Mouse (Mus musculus) midbrain, embryonic 16.5 days (tissue): ENCODE measurements around the gene Selenos. TPM values are rescaled to one million over a fixed set of nuclear protein-coding genes. Genes with fewer than 3 reads are reported as not detected.
A peak's percentile ranks its signal among the peaks of the same experiment; 100 is the strongest.

Experiments used
- ATAC-seq: fragments of 200-750 bp; cut with Nextera tagmentation; 2 replicates; pipeline ENCODE4 v1.8.0; 2017; ENCODE audit warnings: moderate TSS enrichment
- H3K27ac ChIP-seq: fragments of 300-500 bp; sonication (generic); 2 replicates; pipeline ENCODE4 v1.5.1; 2014; ENCODE audit warnings: mild to moderate bottlenecking, low read length, mixed read lengths
- H3K27me3 ChIP-seq: fragments of 300-500 bp; sonication (generic); 2 replicates; pipeline ENCODE4 v1.6.1; 2014; ENCODE audit warnings: low read depth, low read length, mixed read lengths; ENCODE audit not compliant: control insufficient read depth, insufficient read depth
- H3K36me3 ChIP-seq: fragments of 300-500 bp; sonication (generic); 2 replicates; pipeline ENCODE4 v1.6.1; 2014; ENCODE audit warnings: mild to moderate bottlenecking, low read length, moderate library complexity, mixed read lengths; ENCODE audit not compliant: control insufficient read depth, insufficient read depth
- H3K4me1 ChIP-seq: fragments of 300-500 bp; sonication (generic); 2 replicates; pipeline ENCODE4 v1.6.1; 2014; ENCODE audit warnings: mild to moderate bottlenecking, low read length, mixed read lengths; ENCODE audit not compliant: control insufficient read depth, insufficient read depth
- H3K4me2 ChIP-seq: fragments of 300-500 bp; sonication (generic); 2 replicates; pipeline ENCODE4 v1.6.1; 2014; ENCODE audit warnings: mild to moderate bottlenecking, low read length, mixed read lengths
- H3K4me3 ChIP-seq: fragments of 300-500 bp; sonication (generic); 2 replicates; pipeline ENCODE4 v1.5.1; 2014; ENCODE audit warnings: low read depth, mild to moderate bottlenecking, low read length, moderate library complexity, mixed read lengths
- H3K9ac ChIP-seq: fragments of 300-500 bp; sonication (generic); 2 replicates; pipeline ENCODE4 v1.6.1; 2014; ENCODE audit warnings: low read depth, low read length, mixed read lengths
- H3K9me3 ChIP-seq: fragments of 300-500 bp; sonication (generic); replicated peaks from 2 replicates; pipeline ENCODE4 v1.6.1; 2014; ENCODE audit warnings: mild to moderate bottlenecking, low read length, mixed read lengths; ENCODE audit not compliant: control insufficient read depth, poor library complexity, severe bottlenecking
- WGBS: fragments of 180-500 bp; shearing (Covaris S2); extraction: QIAGEN DNeasy Blood & Tissue Kit; methylation state at CpG from one replicate; pipeline ENCODE4 v1.1.7; 2014; 5-methylcytosine and 5-hydroxymethylcytosine counted together
- polyA plus RNA-seq: library from polyadenylated mRNA; unstranded; fragments of >200 nt; fragmentation: Nextera tagmentation; extraction: Ambion mirVana; gene quantifications from 2 replicates; pipeline ENCODE4 v1.2.1, GENCODE M21; 2015

Selenos gene
- polyA plus RNA-seq, 1 experiment from 2014 or later: 89.6 TPM

- Histone ChIP-seq H3K36me3 (no peaks in the 10 kb centered on the region), H3K4me3 (peak overlapping the region; percentile 95), H3K9me3 (no peaks in the 10 kb centered on the region), H3K4me1 (peaks cover 27% of the 10 kb centered on the region), H3K9ac (peak overlapping the region; percentile 95), H3K4me2 (peak overlapping the region; percentile 98), H3K27me3 (peaks cover 5% of the 10 kb centered on the region; the same call in 1 of the 2 replicates), H3K27ac (peak overlapping the region; percentile 95)
- under 1% methylated on average over 59 of the region's 77 CpGs for WGBS
- peak; percentile 61 for ATAC-seq
Measured at GRCm38 (mm10) chr7:66109855-66110635, 30.6 kb downstream of the Selenos start.

- H3K4me1 ChIP-seq: peaks cover 27% of the 10 kb centered on the region
- peaks cover 5% of the 10 kb centered on the region; the same call in 1 of the 2 replicates for H3K27me3 ChIP-seq
- no peak for ATAC-seq
- no peaks in the 10 kb centered on the region for H3K9me3 ChIP-seq
- peak overlapping the region; percentile 95 for H3K27ac ChIP-seq
- peak overlapping the region; percentile 98 for H3K4me2 ChIP-seq
- no peaks in the 10 kb centered on the region for H3K36me3 ChIP-seq
- H3K9ac ChIP-seq: peak overlapping the region; percentile 95
- under 1% methylated on average over 10 of the region's 10 CpGs for WGBS
- peak overlapping the region; percentile 95 for H3K4me3 ChIP-seq
Measured at GRCm38 (mm10) chr7:66110636-66111112, 31.2 kb downstream of the Selenos start.

GRCm38 (mm10) chr7:66111211-66111610 is 31.8 kb downstream of the Selenos start:
- Histone ChIP-seq H3K4me2 (peak overlapping the region; percentile 98), H3K27ac (no peak overlapping the region)

GRCm38 (mm10) chr7:66113561-66113960 is 34.1 kb downstream of the Selenos start:
- Histone ChIP-seq H3K27me3 (no peaks in the 10 kb centered on the region), H3K4me1 (peaks cover 35% of the 10 kb centered on the region), H3K4me2 (no peak overlapping the region), H3K27ac (no peak overlapping the region), H3K36me3 (no peaks in the 10 kb centered on the region), H3K9me3 (no peaks in the 10 kb centered on the region), H3K4me3 (no peak overlapping the region), H3K9ac (no peak overlapping the region)
- ATAC-seq: no peak
- WGBS: 91% methylated on average over 3 of the region's 3 CpGs

More at GRCm38 (mm10) chr7:66111211-66111610, 31.8 kb downstream of the Selenos start:
- H3K9me3 ChIP-seq: no peaks in the 10 kb centered on the region
- ATAC-seq: no peak
- H3K36me3 ChIP-seq: no peaks in the 10 kb centered on the region
- 49% methylated on average over 10 of the region's 10 CpGs for WGBS
- H3K4me3 ChIP-seq: peak overlapping the region; percentile 95
- H3K27me3 ChIP-seq: peaks cover 5% of the 10 kb centered on the region; the same call in 1 of the 2 replicates
- no peak overlapping the region; the same call in 1 of the 2 replicates for H3K9ac ChIP-seq
- peaks cover 33% of the 10 kb centered on the region for H3K4me1 ChIP-seq

- H3K9me3 ChIP-seq: no peaks in the 10 kb centered on the region
- peaks cover 44% of the 10 kb centered on the region for H3K4me1 ChIP-seq
- H3K36me3 ChIP-seq: no peaks in the 10 kb centered on the region
- no peak overlapping the region for H3K4me3 ChIP-seq
- H3K27me3 ChIP-seq: no peaks in the 10 kb centered on the region
- 85% methylated on average over 11 of the region's 11 CpGs for WGBS
- H3K27ac ChIP-seq: no peak overlapping the region
- no peak for ATAC-seq
- no peak overlapping the region for H3K4me2 ChIP-seq
- no peak overlapping the region for H3K9ac ChIP-seq
Measured at GRCm38 (mm10) chr7:66115821-66116343, 36.4 kb downstream of the Selenos start.

- peaks cover 41% of the 10 kb centered on the region for H3K4me1 ChIP-seq
- no peak for ATAC-seq
Measured at GRCm38 (mm10) chr7:66116906-66117482, 37.5 kb downstream of the Selenos start.

GRCm38 (mm10) chr7:66118046-66118445 is 38.6 kb downstream of the Selenos start:
- H3K27ac ChIP-seq: no peak overlapping the region
- no peak overlapping the region for H3K9ac ChIP-seq
- H3K9me3 ChIP-seq: no peaks in the 10 kb centered on the region
- H3K4me3 ChIP-seq: no peak overlapping the region
- H3K36me3 ChIP-seq: no peaks in the 10 kb centered on the region
- H3K27me3 ChIP-seq: no peaks in the 10 kb centered on the region
- no peak for ATAC-seq
- no peak overlapping the region for H3K4me2 ChIP-seq
- 88% methylated on average over 3 of the region's 3 CpGs for WGBS
- H3K4me1 ChIP-seq: peaks cover 36% of the 10 kb centered on the region

More at GRCm38 (mm10) chr7:66116906-66117482, 37.5 kb downstream of the Selenos start:
- Histone ChIP-seq H3K4me2 (no peak overlapping the region), H3K9ac (no peak overlapping the region), H3K36me3 (no peaks in the 10 kb centered on the region), H3K27me3 (no peaks in the 10 kb centered on the region), H3K4me3 (no peak overlapping the region), H3K9me3 (no peaks in the 10 kb centered on the region), H3K27ac (no peak overlapping the region)
- WGBS: 85% methylated on average over 8 of the region's 8 CpGs

GRCm38 (mm10) chr7:66118796-66119195 is 39.3 kb downstream of the Selenos start:
- Histone ChIP-seq H3K9ac (no peak overlapping the region), H3K4me2 (no peak overlapping the region), H3K9me3 (no peaks in the 10 kb centered on the region), H3K4me3 (no peak overlapping the region), H3K27ac (no peak overlapping the region), H3K36me3 (no peaks in the 10 kb centered on the region), H3K27me3 (no peaks in the 10 kb centered on the region), H3K4me1 (peaks cover 30% of the 10 kb centered on the region)
- WGBS: 78% methylated on average over 7 of the region's 7 CpGs
- no peak for ATAC-seq

GRCm38 (mm10) chr7:66120139-66120538 is 40.7 kb downstream of the Selenos start:
- no peak overlapping the region for H3K4me2 ChIP-seq
- 74% methylated on average over 1 of the region's 1 CpGs for WGBS
- H3K4me3 ChIP-seq: no peak overlapping the region
- H3K9ac ChIP-seq: no peak overlapping the region
- no peaks in the 10 kb centered on the region for H3K9me3 ChIP-seq
- ATAC-seq: no peak
- H3K27ac ChIP-seq: no peak overlapping the region
- peaks cover 33% of the 10 kb centered on the region for H3K4me1 ChIP-seq
- H3K27me3 ChIP-seq: no peaks in the 10 kb centered on the region
- H3K36me3 ChIP-seq: peaks cover under 1% of the 10 kb centered on the region; the same call in 1 of the 2 replicates
